Mouse (Mus musculus): ENCODE measurements at regions not wholly inside any gene's neighbourhood (a gene's known extent, or its start where the extent isn't known, plus 50 kb on each side); places are given as distances from the start of the nearest gene placed in this dataset.

DNA sequence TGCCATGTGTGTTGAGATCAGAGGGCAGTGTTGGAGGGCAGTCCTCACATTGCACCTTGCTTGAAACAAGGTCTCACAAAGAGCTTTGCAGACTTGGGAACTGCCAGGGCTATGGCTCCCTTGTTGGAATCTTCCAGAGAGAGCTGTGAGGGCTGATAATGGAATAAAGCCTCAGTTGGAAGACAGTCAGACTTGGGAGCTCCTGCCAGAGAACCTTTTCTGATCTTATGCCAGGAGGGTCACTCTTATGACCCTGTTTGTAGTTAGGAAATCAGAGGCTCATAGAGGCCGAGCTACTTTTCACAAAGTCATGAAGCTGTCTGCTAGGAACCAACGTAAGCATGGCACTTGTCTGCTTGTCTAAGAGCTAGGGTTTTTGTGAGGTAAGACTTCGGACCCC, 129.4 kb downstream of the Ddx1 start:
- no peak for TF ChIP-seq EP300 (IDR thresholded peaks at IDR 0.05)
- no peak for TF ChIP-seq CTCF (IDR thresholded peaks at IDR 0.05)

Measured in lung, postnatal 0 days (tissue).